Mouse (Mus musculus) MEL (cell line): Measurements from ENCODE around the gene Ppp4c. TPM values are rescaled to one million over a fixed set of nuclear protein-coding genes. Genes with fewer than 3 reads are reported as not detected.

ENCODE experiments used
- DNase-seq: peaks from one replicate; pipeline ENCODE4 v3.0.0; 2011; ENCODE audit warnings: low read depth, low spot score
- H3K27ac ChIP-seq: 2 replicates; pipeline ENCODE4 v1.5.1; 2012; ENCODE audit warnings: low read depth, mild to moderate bottlenecking, control low read depth, low read length, moderate library complexity; ENCODE audit not compliant: control insufficient read depth
- H3K27me3 ChIP-seq, 2 experiments: fragments of 150-350 bp in 1 of 2; sonication (generic) in 1 of 2; 2 replicates each; pipeline ENCODE4 v1.6.1; 2012; ENCODE audit warnings: low read length in 2 of 2, mild to moderate bottlenecking in 2 of 2, improper control_type of control experiment in 1 of 2, moderate library complexity in 1 of 2; ENCODE audit not compliant: insufficient read depth in 2 of 2, control insufficient read depth in 1 of 2
- H3K36me3 ChIP-seq, 2 experiments: 2 replicates each; pipeline ENCODE4 v1.6.1; 2012 to 2014; ENCODE audit warnings: low read length in 2 of 2, improper control_type of control experiment in 1 of 2, inconsistent platforms in 1 of 2, mild to moderate bottlenecking in 1 of 2; ENCODE audit not compliant: insufficient read depth in 2 of 2, control insufficient read depth in 1 of 2
- H3K4me1 ChIP-seq, 2 experiments: fragments of 150-350 bp in 1 of 2; sonication (generic) in 1 of 2; 2 replicates each; pipeline ENCODE4 v1.6.1; 2012; ENCODE audit warnings: low read length in 2 of 2, improper control_type of control experiment in 1 of 2, mild to moderate bottlenecking in 1 of 2; ENCODE audit not compliant: insufficient read depth in 2 of 2, control insufficient read depth in 1 of 2
- H3K4me3 ChIP-seq, 2 experiments: fragments of 150-350 bp in 1 of 2; sonication (generic) in 1 of 2; 2 replicates each; pipeline ENCODE4 v1.5.1; 2012; ENCODE audit warnings: low read depth in 2 of 2, low read length in 2 of 2, mild to moderate bottlenecking in 2 of 2, moderate library complexity in 2 of 2, control low read depth in 1 of 2, improper control_type of control experiment in 1 of 2; ENCODE audit not compliant: control insufficient read depth in 1 of 2, insufficient read depth in 1 of 2
- H3K79me2 ChIP-seq: 2 replicates; pipeline ENCODE4 v1.6.1; 2012; ENCODE audit warnings: mild to moderate bottlenecking, low read length, moderate library complexity; ENCODE audit not compliant: control insufficient read depth, poor library complexity, insufficient read depth
- H3K9ac ChIP-seq: 2 replicates; pipeline ENCODE4 v1.6.1; 2012; ENCODE audit warnings: low read depth, mild to moderate bottlenecking, control low read depth, low read length, moderate library complexity; ENCODE audit not compliant: control insufficient read depth, poor library complexity, severe bottlenecking
- H3K9me3 ChIP-seq: fragments of 150-350 bp; sonication (generic); replicated peaks from 2 replicates; pipeline ENCODE4 v1.6.1; 2012; ENCODE audit warnings: mild to moderate bottlenecking, low read length, improper control_type of control experiment, moderate library complexity; ENCODE audit not compliant: insufficient read depth
- CHD1 ChIP-seq: IDR thresholded peaks from 2 replicates; pipeline ENCODE4 v1.6.1; 2012; ENCODE audit warnings: low read depth, mild to moderate bottlenecking, inconsistent platforms, low read length, improper control_type of control experiment
- CHD2 ChIP-seq: IDR thresholded peaks from 2 replicates; pipeline ENCODE4 v1.6.1; 2011; ENCODE audit warnings: low read length, improper control_type of control experiment
- CTCF ChIP-seq, 3 experiments: IDR thresholded peaks in 2 of 3; conservative IDR thresholded peaks in 1 of 3; 2 replicates each; pipeline ENCODE4 v1.5.1; 2011 to 2012; ENCODE audit warnings: low read length in 3 of 3, low read depth in 2 of 3, mild to moderate bottlenecking in 2 of 3, improper control_type of control experiment in 1 of 3, inconsistent platforms in 1 of 3, mixed read lengths in 1 of 3, moderate library complexity in 1 of 3; ENCODE audit not compliant: control insufficient read depth in 1 of 3, insufficient read depth in 1 of 3, poor library complexity in 1 of 3, severe bottlenecking in 1 of 3
- EP300 ChIP-seq, 2 experiments: IDR thresholded peaks; 2 replicates each; pipeline ENCODE4 v1.6.1; 2011; ENCODE audit warnings: improper control_type of control experiment in 2 of 2, low read length in 2 of 2, low read depth in 1 of 2, mild to moderate bottlenecking in 1 of 2
- GATA1 ChIP-seq: IDR thresholded peaks from 2 replicates; pipeline ENCODE4 v1.6.1; 2011; ENCODE audit warnings: low read depth, low read length, improper control_type of control experiment
- JUND ChIP-seq: IDR thresholded peaks from 2 replicates; pipeline ENCODE4 v1.6.1; 2011; ENCODE audit warnings: low read depth, mild to moderate bottlenecking, improper control_type of control experiment, low read length
- KAT2A ChIP-seq: conservative IDR thresholded peaks from 2 replicates; pipeline ENCODE4 v1.6.1; 2012; ENCODE audit warnings: low read depth, low read length, improper control_type of control experiment, inconsistent platforms
- MEF2A ChIP-seq: IDR thresholded peaks from 2 replicates; pipeline ENCODE4 v1.6.1; 2014; ENCODE audit warnings: low read depth, mild to moderate bottlenecking, inconsistent platforms, low read length, improper control_type of control experiment; ENCODE audit not compliant: poor library complexity, insufficient replicate concordance, severe bottlenecking; ENCODE audit errors: extremely low read depth
- MYB ChIP-seq: IDR thresholded peaks from 2 replicates; pipeline ENCODE4 v1.6.1; 2011; ENCODE audit warnings: mild to moderate bottlenecking, low read depth, low read length, improper control_type of control experiment
- MYC ChIP-seq: IDR thresholded peaks from 2 replicates; pipeline ENCODE4 v1.6.1; 2011; ENCODE audit warnings: low read depth, mild to moderate bottlenecking, low read length, improper control_type of control experiment, moderate library complexity
- NELFE ChIP-seq: IDR thresholded peaks from 2 replicates; pipeline ENCODE4 v1.6.1; 2011; ENCODE audit warnings: low read depth, low read length, improper control_type of control experiment
- POLR2A ChIP-seq, 2 experiments: IDR thresholded peaks; 2 replicates each; pipeline ENCODE4 v1.6.1; 2011 to 2012; ENCODE audit warnings: low read length in 2 of 2, mild to moderate bottlenecking in 2 of 2, control low read depth in 1 of 2, improper control_type of control experiment in 1 of 2, low read depth in 1 of 2, moderate library complexity in 1 of 2; ENCODE audit not compliant: control insufficient read depth in 1 of 2, insufficient read depth in 1 of 2, poor library complexity in 1 of 2
- POLR2AphosphoS2 ChIP-seq: IDR thresholded peaks from 2 replicates; pipeline ENCODE4 v1.6.1; 2011; ENCODE audit warnings: low read length, improper control_type of control experiment
- RAD21 ChIP-seq: IDR thresholded peaks from 2 replicates; pipeline ENCODE4 v1.6.1; 2011; ENCODE audit warnings: mild to moderate bottlenecking, low read depth, low read length, improper control_type of control experiment
- SIN3A ChIP-seq: IDR thresholded peaks from 2 replicates; pipeline ENCODE4 v1.6.1; 2012; ENCODE audit warnings: low read length, improper control_type of control experiment, inconsistent platforms
- TAL1 ChIP-seq: IDR thresholded peaks from 2 replicates; pipeline ENCODE4 v1.6.1; 2012; ENCODE audit warnings: mild to moderate bottlenecking, inconsistent platforms, low read length, moderate library complexity, mixed read lengths
- TCF12 ChIP-seq: IDR thresholded peaks from 2 replicates; pipeline ENCODE4 v1.6.1; 2014; ENCODE audit warnings: low read depth, mild to moderate bottlenecking, inconsistent platforms, low read length, improper control_type of control experiment, moderate library complexity
- UBTF ChIP-seq: IDR thresholded peaks from 2 replicates; pipeline ENCODE4 v1.6.1; 2012; ENCODE audit warnings: low read depth, mild to moderate bottlenecking, inconsistent platforms, low read length, improper control_type of control experiment, moderate library complexity, borderline replicate concordance; ENCODE audit not compliant: insufficient read depth
- USF2 ChIP-seq, 2 experiments: IDR thresholded peaks; 2 replicates each; pipeline ENCODE4 v1.6.1; 2011 to 2012; ENCODE audit warnings: improper control_type of control experiment in 2 of 2, low read length in 2 of 2, borderline replicate concordance in 1 of 2, inconsistent platforms in 1 of 2, low read depth in 1 of 2, mild to moderate bottlenecking in 1 of 2; ENCODE audit not compliant: insufficient read depth in 1 of 2
- ZMIZ1 ChIP-seq: IDR thresholded peaks from 2 replicates; pipeline ENCODE4 v1.6.1; 2012; ENCODE audit warnings: low read depth, mild to moderate bottlenecking, inconsistent platforms, low read length, improper control_type of control experiment, moderate library complexity
- polyA plus RNA-seq, 2 experiments: library from polyadenylated mRNA; stranded (reverse) in 1 of 2; unstranded in 1 of 2; fragments of >175 nt in 1 of 2; fragments of >200 nt in 1 of 2; gene quantifications; 2 replicates each; pipeline versions ENCODE4 v1.2.1 to v1.2.4; 2012; ENCODE audit warnings: low replicate concordance in 2 of 2, low read depth in 1 of 2; ENCODE audit not compliant: insufficient read length in 2 of 2, insufficient read depth in 1 of 2, missing spikeins in 1 of 2
- total RNA-seq: library from RNA; depleted of rRNA; stranded (reverse); fragments of 300-350 nt; gene quantifications from 2 replicates; pipeline ENCODE4 v1.2.3, GENCODE M21; 2012

Gene Ppp4c
- total and polyA plus RNA-seq, 3 experiments, result 257 to 540 (median 265) TPM

DNA sequence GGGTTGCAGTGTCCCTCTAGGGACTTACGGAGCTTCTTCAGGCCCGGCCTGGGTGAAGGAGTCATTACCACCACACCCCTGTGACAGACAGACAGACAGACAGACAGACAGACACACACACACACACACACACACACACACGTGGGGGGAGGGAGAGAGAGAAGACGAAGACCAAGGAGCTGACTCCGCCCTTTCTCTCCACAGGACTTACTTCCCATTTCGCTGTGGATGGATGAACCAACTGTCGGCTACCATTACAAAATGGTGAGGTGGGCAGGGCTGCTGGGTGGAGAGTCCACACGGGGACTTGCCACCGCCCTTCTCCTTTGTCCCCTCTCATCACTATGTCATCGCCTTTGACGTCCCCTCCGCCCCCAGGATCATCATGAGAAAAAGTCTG, 21.5 kb downstream of the Ppp4c start (continued):
- 0 out of 2 replicates have a peak, but pooled peaks have one; percentile 31 for TF ChIP-seq MYC
- TF ChIP-seq CHD2, result no peak

DNA sequence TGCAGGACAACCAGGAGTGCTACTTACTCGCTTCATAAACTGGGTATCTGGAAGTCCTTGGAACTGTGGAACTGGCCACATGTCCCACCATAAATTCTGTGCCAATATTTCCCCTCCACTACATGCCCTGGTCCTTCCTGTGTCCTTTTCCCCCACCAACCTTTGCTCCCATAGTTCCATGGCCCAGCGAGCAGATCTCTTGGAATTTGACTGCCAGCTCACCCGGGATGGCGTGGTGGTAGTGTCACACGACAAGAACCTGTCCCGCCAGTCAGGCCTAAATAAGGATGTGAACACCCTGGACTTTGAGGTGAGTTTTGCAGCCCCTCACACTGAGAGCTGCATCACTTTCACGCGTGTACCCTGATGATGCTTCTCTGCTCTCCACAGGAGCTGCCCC, 25.3 kb downstream of the Ppp4c start:
- Histone ChIP-seq H3K36me3 (peaks cover 0 to 8% of the 10 kb centered on the region in 2 experiments; a peak in 2 of 4 replicates), H3K4me3 (no peak overlapping the region), H3K27me3 (no peaks in the 10 kb centered on the region), H3K4me1 (peaks cover 5 to 10% of the 10 kb centered on the region in 2 experiments; a peak in 1 of 4 replicates), H3K9ac (no peak overlapping the region), H3K79me2 (no peaks in the 10 kb centered on the region), H3K27ac (no peak overlapping the region), H3K9me3 (no peaks in the 10 kb centered on the region)
- DNase-seq, result no peak
- no peak for TF ChIP-seq CHD1
- TF ChIP-seq RAD21, result no peak
- no peak for TF ChIP-seq KAT2A
- no peak for TF ChIP-seq JUND
- no peak for TF ChIP-seq MEF2A
- no peak for TF ChIP-seq MYB
- TF ChIP-seq TAL1, result no peak
- TF ChIP-seq USF2 (IDR thresholded peaks at IDR 0.05; ENCODE audit: borderline replicate concordance in 1 of 2, insufficient read depth in 1 of 2, low read depth in 1 of 2, low read length in 2 of 2), result no peak
- TF ChIP-seq EP300 (IDR thresholded peaks at IDR 0.05; ENCODE audit: low read depth in 1 of 2, low read length in 2 of 2), result no peak
- no peak for TF ChIP-seq NELFE
- TF ChIP-seq POLR2AphosphoS2, result no peak
- TF ChIP-seq POLR2A (IDR thresholded peaks at IDR 0.05; ENCODE audit: control insufficient read depth in 1 of 2, insufficient read depth in 1 of 2, low read depth in 1 of 2, low read length in 2 of 2, poor library complexity in 1 of 2), result no peak
- TF ChIP-seq UBTF, result no peak
- no peak for TF ChIP-seq SIN3A
- no peak for TF ChIP-seq CHD2

GRCm38 (mm10) chr7:126766201-126766600, 26.1 kb downstream of the Ppp4c start, which contains the start of gene Gdpd3:
TSS of gene Gdpd3 (plus strand) at chr7:126766334.
- Histone ChIP-seq H3K36me3 (peaks cover 0 to 3% of the 10 kb centered on the region in 2 experiments; a peak in 1 of 4 replicates), H3K4me1 (peaks cover 5 to 10% of the 10 kb centered on the region in 2 experiments; a peak in 1 of 4 replicates), H3K79me2 (no peaks in the 10 kb centered on the region), H3K9me3 (no peaks in the 10 kb centered on the region), H3K27me3 (no peaks in the 10 kb centered on the region), H3K4me3 (no peak within 1 kb of the TSS), H3K27ac (no peak within 1 kb of the TSS), H3K9ac (no peak within 1 kb of the TSS)
- TF ChIP-seq CTCF (IDR thresholded peaks at IDR 0.05 in 2 of 3, conservative IDR thresholded peaks at IDR 0.05 in 1 of 3; ENCODE audit: control insufficient read depth in 1 of 3, insufficient read depth in 1 of 3, low read depth in 2 of 3, low read length in 3 of 3, poor library complexity in 1 of 3, severe bottlenecking in 1 of 3) (no peak), GATA1 (no peak), MYB (no peak), ZMIZ1 (no peak), TCF12 (no peak), USF2 (IDR thresholded peaks at IDR 0.05; ENCODE audit: borderline replicate concordance in 1 of 2, insufficient read depth in 1 of 2, low read depth in 1 of 2, low read length in 2 of 2) (no peak)
- DNase-seq, result no peak
